Mouse (Mus musculus): ENCODE results near the gene Islr2. TPM values are rescaled to one million over a fixed set of nuclear protein-coding genes. Genes with fewer than 3 reads are reported as not detected.
A peak's percentile ranks its signal among the peaks of the same experiment; 100 is the strongest.

Gene Islr2
- total RNA-seq, 4 experiments from 2014 or later: 63.9 to 73.8 (median 69.4) TPM

DNA sequence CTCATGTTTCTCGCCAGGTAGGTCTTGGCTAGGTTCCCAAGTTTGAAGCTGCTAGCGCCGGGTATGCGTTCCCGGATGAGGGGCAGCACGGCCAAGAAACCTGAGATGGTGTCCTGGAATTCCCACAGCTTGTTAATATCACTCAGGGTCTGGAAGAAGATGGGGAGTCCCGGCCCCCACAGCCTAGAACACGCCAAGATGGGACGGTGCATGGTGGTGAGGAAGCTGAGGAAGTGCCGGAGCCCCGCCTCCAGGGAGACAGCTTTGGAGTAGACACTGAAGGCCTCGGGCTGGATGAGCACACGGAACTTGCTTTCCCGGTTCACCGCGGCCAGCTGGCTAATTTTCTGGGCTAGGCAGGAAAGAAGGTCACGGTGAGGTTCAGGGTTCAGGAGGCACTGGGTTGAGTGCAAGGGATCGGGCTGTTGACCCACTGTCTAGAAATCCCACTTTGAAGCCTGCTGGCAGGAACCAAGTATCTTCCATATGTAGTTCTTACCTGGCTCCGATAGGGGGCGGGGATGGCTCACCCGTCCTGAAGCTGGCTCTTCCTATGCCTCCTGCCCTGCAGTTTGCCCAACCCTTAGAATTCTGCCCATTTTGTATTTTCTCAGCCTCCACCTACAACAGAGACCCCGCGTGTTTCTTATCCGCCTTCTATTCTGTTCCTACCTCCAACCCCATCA lies 16.2 kb upstream of the Islr2 start:
- DNase-seq (ENCODE audit: low spot score in 2 of 2): no peak

DNA sequence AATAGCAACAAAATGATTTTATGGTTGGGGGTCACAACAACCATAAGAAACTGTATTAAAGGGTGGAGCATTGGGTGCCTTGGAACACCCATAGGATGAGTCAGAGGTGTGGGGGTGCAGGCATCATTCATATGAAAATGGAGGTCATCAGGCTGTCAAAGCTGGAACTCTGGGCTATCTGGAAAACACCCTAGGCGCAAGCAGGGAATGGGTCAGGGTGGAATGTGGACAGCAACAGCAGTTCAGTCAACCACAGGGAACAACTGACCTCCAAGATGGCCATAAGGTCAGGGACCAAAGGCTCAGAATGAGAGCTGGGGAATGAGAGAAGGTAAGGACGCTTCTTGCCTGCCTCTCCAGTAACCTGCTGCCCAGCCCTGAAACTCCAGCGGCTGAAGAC lies 14.4 kb upstream of the Islr2 start:
- DNase-seq (ENCODE audit: low spot score in 2 of 2): no peak

DNA sequence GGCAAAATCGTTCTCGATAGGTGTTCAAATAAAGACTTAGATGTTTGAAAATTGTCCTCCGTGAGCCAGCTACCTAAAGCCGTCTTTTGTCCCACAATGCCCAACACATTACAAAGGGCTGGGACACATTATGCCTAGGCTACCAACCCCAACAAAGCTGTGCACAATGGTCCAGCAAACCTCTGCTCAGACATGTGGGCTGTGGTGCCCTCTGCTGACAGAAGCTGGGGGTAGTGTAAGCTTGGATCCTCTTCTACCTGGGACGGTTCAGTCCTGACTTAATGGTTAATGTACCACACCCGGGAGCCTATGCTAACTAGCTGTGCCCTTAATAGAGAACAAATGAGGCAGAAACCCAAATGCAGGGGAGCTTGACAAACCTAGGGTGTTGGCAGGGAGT lies 12.3 kb upstream of the Islr2 start:
- no peak for DNase-seq (ENCODE audit: low spot score in 2 of 2)

DNA sequence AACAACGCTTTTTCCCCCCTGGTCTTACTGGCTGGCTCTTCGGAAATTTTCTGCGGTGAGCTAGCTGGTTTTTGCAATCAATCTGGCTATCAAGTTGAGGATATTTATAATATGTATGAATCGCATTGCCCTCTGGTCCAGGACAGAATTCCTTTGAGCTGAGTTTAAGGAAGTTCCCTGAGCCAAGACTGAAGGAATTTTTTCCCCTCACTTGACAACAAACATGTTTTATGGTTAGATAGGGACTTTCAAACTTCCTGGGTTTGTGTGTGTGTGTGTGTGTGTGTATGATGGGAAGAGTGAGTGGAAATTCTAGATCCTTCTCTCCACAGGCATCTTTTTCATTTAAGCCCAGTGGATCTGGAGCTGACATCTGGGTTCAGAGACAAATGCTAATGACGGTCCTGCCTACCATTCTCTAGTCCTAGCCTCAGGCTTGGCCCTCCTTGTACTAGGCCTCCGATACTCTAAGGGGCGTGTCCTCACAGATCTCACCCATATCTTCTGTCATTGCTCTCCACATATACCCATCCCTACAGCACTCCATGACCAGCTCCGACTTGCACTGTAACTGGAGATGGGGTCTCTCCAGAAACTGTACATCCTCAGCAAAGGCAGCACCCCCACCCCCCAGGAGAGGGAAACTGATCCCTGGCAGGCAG lies 10.5 kb upstream of the Islr2 start:
- DNase-seq (ENCODE audit: low spot score in 2 of 2): no peak

DNA sequence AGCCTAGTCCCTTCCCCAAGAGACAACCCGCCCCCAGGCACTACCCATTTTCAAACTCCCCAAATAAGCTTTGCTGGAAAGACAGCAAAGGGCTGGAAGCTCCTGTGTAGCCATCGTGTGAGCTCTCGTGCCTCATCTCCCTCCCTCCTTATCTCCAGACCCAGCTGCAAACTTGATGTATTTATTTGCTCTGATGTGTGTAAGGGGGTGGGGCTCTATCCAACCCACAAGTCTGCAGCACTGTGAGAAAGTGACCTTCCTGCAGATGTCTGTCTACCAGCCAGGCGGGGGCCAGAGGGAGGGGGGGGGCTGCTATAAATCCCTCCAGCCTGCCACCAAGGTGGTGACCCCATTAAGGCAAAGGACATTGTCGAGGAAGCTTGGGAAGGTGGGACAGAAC lies 9.7 kb upstream of the Islr2 start:
- no peak for DNase-seq (ENCODE audit: low spot score in 2 of 2)

DNA sequence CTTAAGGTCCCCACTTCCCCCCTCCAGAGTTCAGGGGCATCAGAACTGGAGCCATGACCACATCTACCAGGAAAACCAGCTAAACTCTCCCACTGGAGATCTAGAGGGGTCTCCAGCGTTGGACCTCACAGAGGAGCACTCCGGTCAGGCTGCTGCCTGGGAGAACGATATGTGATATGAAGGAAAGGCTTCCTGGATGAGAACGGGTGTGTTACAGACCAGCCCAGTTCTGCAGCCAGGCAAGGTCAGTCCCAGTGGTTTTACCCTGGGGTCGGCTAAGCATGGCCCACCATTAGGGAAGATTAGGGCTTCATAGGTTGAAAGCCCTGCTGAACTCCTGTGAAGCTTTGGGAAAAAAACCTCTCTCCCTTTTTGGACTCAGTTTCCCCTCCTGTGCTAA lies 9.3 kb upstream of the Islr2 start:
- no peak for DNase-seq (ENCODE audit: low spot score in 2 of 2)

DNA sequence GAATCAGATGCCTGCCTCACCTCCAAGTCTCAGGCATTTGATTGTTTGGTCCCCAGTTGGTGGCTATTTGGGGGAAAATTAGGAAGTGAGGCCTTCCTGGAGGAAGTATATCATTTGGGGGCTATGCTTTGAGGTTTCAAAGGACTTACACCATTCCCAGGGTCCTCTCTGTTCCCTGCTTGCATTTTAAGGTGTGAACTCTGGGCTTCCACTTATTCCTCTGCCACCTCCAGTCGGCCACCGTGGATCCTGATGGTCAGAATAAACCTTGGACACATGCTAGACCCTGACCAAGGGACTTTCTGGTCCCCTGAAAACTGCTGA lies 6.1 kb upstream of the Islr2 start:
- DNase-seq (ENCODE audit: low spot score in 2 of 2): no peak

DNA sequence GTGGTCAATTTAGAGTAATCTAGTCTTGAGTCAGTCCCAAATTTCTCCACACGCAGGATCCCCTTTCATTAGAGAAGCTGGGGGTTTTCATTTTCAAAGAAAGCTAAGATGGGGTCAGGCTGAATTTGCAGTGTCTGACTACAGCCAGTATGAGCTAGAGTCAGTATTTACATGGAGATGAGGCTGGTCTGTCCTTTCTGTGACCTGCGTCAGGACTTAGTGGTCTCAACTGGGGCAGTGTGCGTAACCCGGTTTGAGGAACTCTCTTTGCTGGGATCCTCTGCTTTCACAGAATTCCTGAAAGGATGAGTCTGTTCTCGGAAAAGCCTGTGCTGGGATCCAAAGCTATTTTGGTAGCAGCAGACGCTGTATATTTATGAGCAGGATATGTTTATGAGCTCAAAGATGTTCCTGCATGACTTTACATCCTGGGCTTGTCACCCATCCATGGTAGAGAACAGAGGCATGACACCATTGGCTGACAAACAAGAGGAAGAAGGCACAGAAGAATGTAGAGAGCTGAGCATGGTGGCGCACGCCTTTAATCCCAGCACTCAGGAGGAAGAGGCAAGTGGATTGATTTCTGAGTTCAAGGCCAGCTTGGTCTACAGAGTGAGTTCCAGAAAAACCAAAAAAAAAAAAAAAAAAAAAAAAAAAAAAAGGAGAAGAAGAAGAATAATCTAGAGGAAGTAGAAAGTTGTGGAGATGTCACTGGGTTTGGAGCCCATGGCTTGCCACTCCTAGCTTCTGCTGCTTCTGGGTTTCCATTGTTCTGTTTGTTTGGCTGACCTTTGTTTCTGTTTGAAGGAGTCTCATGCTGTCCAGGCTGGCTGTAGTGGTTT lies 5.6 kb upstream of the Islr2 start:
- no peak for DNase-seq (ENCODE audit: low spot score in 2 of 2)

DNA sequence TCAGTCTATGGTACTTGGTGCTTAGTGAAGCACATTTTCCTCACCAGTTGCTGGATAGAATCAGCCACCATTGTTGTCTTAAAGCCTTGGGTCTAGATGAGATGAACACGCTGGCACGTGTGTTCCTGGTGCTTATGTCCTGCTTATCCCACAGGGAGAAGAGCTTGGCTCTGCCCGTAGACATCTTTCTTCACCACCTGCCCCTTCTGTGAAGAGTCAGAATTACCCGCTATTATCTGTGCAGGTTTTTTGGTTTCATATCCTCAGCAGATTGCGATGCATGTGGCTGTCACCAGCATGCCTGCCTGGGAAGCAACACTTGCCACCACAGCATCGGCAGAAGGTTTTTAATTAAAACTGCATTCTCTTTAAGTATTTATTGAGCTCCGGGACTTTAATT lies 1.9 kb upstream of the Islr2 start:
- no peak for DNase-seq (ENCODE audit: low spot score in 2 of 2)

DNA sequence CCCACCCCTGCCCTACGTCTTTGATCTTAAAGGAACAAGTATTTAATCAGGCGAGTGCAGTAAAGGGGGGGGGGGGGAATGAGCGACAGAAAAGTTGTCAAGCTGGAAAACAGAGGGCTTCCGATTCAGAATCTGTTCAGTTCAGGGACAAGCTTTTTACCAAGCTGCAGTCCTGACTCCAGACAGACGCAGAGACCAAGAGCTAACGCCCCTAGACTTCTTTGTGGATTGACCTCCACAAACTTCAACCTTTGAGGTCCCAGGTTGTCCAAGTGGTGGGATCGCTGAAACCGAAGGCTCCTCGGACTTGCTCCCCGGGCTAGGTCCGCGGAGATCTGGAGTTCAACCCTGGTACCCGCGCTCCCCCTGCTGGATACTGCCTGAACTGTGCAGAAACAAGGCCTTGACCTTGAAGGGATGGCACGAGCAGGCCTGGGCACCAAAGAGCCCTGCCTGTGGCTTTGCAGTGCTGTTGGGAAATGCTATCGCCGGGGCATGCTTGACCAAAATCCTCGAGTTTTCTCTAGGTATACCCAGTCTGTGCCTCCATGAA lies 405 bp upstream of the Islr2 start:
- DNase-seq (ENCODE audit: low spot score in 2 of 2): peak in 1 of 2 experiments; percentile 94

DNA sequence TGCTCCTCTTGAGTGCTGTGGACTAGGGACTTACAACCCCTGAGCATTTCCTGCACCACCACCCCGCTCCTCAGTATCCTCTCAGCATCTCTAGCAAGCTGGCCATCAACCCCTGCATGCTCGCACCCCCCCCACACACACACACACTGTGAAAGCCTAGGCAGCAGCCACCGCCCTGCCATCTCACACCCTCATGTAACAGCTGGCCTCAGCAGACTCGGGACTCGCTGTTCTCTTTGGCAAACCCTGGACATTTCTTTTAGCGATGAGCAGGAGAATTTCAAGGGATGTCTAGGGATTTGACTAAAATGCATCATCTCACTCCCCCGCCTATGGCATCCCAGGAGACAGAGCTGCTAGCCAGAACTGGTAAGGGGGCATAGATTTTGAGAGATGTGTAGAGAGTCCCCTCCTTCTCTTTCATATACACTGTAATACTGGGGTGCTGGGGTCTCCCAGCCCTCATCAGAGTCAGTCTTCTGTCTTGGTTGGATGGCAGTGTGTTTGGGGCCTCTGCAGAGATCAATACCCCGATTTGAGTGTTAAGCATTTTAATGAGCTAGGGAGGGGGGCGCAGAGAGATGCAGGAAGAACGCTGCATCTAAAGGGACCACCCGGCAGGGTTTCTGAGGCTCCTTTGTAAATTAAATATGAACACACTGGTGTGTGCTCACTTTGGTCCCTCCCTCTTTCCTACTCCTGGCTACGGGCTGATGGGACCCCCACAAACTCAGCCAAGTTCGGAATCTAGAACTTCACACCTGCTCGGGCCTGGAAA lies 1.3 kb downstream of the Islr2 start:
- DNase-seq (ENCODE audit: low spot score in 2 of 2): peak; percentile 34 to 75

DNA sequence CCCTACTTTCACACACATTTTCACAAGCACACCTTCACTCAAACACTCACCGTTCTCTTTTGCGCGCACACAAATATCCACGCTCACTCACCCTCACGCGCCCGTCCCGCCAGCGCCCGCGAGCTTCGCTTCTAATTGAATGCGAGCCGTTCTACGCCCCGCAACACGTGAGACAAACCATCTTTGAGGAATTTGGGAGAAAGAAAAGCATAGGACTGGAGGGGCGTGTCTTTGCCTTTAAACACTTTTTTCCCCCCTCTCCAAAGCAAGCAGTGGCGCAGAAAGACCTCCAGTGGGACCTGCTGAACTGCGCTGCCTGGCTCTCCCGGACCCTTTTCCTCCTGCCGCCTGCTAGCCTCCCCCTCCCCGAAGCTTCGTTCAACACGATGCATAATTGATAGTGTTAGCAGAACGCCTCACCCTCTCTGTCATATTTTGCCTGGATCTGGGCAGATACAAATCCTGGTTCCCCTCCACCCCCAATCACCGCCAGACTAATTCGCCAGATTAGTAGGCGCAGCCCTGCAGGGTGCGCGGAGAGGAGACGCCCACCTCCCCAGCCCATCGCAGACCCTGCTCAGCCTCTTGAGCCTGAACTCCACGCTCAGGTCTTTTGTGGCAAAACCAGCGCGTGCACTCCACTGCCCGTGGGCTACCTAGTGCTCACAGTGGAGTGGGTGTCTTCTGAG lies 2.1 kb downstream of the Islr2 start:
- no peak for DNase-seq (ENCODE audit: low spot score in 2 of 2)

DNA sequence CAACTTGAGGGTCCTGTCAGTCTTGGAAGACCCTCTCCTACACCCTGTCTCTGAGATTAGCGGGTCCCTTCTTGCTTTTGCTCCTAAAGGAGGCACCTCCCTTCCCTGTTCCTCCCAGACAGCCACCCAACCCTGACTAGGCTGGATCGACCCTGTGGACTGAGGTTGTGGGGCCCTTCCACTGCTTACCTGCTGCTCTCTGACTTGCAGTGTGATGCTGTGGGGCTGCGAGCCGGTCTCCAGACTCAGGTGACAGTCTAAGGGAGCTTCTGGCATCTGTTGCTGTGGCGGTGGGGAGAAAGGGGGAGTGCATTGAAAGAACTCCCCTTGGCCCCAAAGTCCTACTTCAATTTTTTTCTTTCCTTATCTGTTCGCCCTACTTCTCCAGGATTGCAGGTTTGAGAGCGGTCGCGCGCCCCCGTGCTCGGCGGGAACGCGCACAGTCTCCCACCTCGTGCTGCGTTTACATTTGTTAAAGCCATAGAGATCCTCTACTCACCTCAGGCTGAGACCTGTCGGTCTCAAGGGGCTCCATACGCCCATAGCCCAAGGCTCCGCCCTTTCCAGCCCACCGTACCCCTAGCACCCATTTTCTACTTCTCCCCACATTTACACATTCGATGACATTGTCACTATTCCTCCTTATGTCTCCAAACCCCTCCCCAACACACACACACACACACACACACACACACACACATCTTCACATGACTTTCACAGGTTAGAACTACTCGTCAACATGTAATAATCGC lies 2.9 kb downstream of the Islr2 start:
- DNase-seq (ENCODE audit: low spot score in 2 of 2): peak in 1 of 2 experiments; percentile 59

DNA sequence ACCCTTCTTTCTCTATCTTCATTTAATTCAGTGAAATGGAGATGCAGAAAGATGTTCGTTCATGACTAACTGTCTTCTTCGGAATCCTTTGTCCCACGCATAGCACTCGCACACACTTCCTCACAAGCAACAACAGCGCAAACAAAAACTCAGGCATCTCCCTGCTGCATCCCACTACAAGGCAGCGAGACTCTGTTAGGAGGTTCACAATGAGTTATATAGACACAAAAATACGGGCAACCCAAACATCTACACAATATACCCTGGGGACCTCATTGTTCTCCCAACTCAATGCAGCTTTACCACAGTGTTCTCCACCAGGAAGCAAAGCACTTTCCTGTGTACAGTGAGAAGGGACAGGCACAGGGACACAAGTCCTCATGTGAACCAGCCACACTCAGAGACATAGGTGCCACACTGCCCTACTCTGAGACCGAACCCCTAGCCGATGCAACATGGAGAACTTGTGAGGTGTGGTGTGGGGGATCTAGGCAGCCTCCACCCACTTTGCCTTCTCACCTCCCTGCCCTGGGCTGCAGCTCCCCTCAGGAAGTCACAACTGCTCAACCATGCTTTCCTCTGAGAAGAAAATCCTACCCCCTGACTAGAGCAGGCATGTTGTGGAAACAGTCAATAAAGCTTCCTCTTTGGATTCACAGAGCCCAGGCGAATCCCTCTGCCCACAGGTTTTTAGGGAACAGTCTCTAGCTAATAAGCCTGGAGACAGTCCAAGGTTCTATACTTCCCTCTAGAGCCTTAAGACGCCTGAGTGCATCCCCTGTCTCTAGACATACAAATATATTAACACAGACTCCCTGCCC lies 3.6 kb downstream of the Islr2 start:
- no peak for DNase-seq (ENCODE audit: low spot score in 2 of 2)

DNA sequence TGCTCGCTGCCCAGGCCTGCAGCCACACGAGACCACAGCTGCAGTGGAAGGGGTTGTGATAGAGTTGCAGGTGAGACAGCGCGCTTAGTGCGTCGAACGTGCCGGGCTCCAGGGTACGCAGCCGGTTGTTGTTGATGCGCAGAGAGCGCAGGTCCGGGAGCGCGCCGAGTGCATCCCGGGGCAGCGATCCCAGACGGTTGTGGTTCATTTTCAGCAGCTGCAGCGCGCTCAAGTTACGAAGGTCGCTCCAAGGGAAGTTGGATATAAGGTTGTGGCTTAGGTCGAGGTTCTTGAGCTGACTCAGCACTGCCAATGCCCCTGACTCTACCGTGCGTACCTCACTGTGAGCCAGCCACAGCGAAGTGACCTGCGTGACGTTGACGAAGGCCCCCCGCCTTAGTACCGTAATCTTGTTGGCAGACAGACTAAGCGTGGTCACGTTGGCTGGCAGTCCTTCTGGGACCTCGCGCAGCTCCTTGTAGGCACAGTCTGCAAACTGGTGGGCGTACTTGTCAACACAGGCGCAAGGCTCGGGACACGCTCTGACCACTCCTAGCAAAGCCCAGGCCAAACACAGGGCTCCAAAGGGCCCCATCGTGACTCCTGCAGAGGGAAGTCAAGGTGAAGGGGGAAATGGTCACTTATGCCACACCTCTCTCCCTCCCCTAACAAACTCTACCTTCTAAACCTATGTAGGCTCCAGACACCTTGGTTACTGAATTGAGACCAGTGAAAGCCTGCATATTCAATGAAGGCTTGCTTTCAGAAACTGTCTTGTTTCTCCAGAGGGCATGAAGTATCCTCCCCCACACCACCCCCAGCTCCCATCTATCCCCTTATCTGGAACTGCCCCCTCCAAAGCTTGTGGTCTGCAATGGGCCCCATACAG lies 4.5 kb downstream of the Islr2 start:
- no peak for DNase-seq (ENCODE audit: low spot score in 2 of 2)

DNA sequence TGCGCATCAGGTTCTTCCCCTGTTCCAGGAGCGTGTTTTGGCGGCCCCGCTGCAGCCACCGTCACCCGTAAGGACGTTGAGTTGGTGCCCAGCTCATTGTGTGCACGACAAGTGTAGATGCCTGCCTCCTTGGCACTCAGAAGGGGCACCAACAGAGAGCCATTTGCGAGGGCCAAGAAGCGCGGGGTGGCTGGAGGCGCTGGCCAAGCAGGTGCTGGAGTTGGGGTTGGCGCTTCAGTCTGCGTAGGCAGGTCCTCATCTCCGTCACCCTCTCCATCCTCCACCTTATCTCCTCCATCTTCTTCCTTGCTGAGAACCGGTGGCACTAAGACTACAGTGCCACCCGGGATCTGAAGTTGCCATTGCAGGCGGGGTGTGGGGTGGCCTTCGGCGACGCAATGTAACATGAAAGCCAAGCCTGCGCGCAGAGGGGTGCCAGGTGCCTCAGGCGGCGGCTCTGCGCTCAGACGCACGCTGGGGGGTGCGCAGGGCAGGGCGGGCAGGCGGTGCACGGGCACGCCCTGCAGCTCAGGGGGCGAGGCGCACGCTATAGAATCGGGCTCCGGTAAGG lies 5.2 kb downstream of the Islr2 start:
- DNase-seq (ENCODE audit: low spot score in 2 of 2): no peak

DNA sequence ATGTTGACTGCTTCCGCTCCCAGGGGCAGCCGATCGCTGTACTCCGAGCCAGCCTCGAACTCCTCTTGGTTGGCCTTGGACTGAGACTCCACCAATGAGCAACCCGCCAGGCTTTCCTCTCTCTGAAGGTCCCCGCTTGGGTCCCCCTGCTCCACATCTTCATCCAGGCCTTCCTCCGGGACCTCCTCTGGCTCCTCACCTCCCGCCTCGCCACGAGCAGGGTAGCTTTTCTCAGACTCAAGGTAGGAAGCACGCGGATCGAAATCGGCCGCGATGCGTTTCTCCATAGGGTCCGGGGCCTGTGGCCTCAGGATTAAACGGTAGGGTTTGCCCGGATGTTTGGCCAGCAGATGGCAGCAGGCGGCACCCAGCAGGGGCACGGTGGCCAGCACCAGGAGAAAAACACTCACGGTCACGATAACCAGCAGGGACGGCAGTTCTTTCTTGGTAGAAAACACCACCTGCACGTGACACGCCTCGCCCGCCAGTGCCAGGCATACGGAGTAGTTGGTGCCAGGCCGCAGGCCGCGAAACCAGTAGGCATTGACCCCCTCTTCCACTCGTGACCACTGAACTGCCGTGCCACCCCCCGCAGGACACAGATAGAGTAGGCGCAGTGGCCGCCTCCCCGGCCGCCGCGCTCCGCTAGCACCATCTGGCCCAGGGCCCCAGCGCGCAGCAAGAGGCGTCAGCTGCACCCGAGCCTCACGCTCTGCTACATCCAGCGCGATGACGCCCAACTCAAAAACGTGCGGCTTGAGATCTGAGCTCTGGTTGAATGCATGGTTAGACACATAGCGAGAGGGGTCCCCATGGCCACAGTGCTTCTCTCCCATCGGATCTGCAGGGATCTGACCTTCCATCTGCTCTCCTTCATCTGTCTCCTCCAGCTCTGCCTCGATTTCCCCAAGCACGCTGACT lies 6.1 kb downstream of the Islr2 start:
- DNase-seq (ENCODE audit: low spot score in 2 of 2): peak in 1 of 2 experiments; percentile 53
